Comparison of ENCODE assay signal across 8 mouse cellular contexts in genomic region chr3:121602082-121602561, GRCm38 (mm10).
DNase-seq lines count a peak whose midpoint lies in the region; TF ChIP-seq lines count a peak whose summit lies in the region.

No protein-coding gene starts in this region.

- intact Hi-C loops in heart, postnatal 25 days (cut with DNase I): no loop called here
- intact Hi-C loops in left cerebral cortex, adult 2 months (cut with DNase I): no loop called here

- peak; percentile 94 for DNase-seq in 3T3-L1 (ENCODE audit: low read depth, low spot score)
- DNase-seq in Muller cell, postnatal 12 days (ENCODE audit: inconsistent ontology term): peak; percentile 78
- peak; percentile 52 for DNase-seq in heart, postnatal 25 days (ENCODE audit: low spot score)
- DNase-seq in lung, adult 2 months: peak; percentile 41
- DNase-seq in thymus, postnatal 0 days (ENCODE audit: low spot score): no peak
- DNase-seq in neural tube, embryonic 10.5 days (ENCODE audit: extremely low spot score, low spot score): no peak
- no peak for DNase-seq in left cerebral cortex, adult 2 months (ENCODE audit: extremely low spot score in 1 of 2, low spot score in 2 of 2)
- no peak for DNase-seq in layer of hippocampus, adult 18-20 months (ENCODE audit: low spot score in 2 of 2)

- H3K27ac ChIP-seq in left cerebral cortex, adult 2 months: no peak overlapping the region

- H3K4me1 ChIP-seq in lung, adult 2 months (ENCODE audit: control insufficient read depth, insufficient read depth, low read length): peaks cover 5% of the 10 kb centered on the region

- H3K4me3 ChIP-seq in lung, adult 2 months (replicated peaks; ENCODE audit: extremely low read depth, low read depth, low read length): no peak overlapping the region
- H3K4me3 ChIP-seq in left cerebral cortex, adult 2 months: no peak overlapping the region

- TF ChIP-seq CTCF in lung, adult 2 months (IDR thresholded peaks at IDR 0.05; ENCODE audit: insufficient read depth, low read length): no peak
- no peak for TF ChIP-seq CTCF in left cerebral cortex, adult 2 months (IDR thresholded peaks at IDR 0.05)

- WGBS in lung, adult 2 months: 44% methylated on average over 8 of the region's 8 CpGs

- no peak for TF ChIP-seq POLR2A in lung, adult 2 months (IDR thresholded peaks at IDR 0.05; ENCODE audit: borderline replicate concordance, extremely low read depth, low read depth, low read length)

Comparison
In these comparisons a context has a peak if more than half of its experiments do, and no peak if none do; other contexts are left out.
1. DNase-seq: peak in 3T3-L1 (single experiment), Muller cell, postnatal 12 days (single experiment), heart, postnatal 25 days (single experiment) and lung, adult 2 months (single experiment); none in thymus, postnatal 0 days (single experiment), neural tube, embryonic 10.5 days (single experiment), left cerebral cortex, adult 2 months (0 of 2) and layer of hippocampus, adult 18-20 months (0 of 2).